Mouse (Mus musculus): ENCODE measurements at regions not wholly inside any gene's neighbourhood (a gene's known extent, or its start where the extent isn't known, plus 50 kb on each side); places are given as distances from the start of the nearest gene placed in this dataset.

DNA sequence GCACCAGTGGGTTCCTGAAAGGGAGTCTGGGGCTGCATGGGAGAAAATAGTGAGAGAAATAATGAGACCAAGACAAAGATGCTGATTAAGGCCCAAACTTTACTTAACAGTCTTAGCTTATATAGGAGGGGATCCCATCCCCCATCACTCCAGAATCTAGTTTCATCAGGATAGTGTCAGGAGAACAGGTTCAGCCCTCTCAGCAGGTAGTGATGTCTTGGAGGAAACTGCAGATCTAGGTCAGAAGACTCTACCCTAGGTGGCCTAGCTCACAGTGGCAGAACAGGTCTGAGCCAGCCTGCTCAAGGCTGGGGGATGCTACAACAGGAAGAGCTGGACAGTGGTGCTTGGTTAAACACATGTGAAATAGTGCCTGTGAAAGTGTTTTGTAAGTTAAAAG lies 204.6 kb upstream of the Ngly1 start:
- TF ChIP-seq GATA1 (IDR thresholded peaks at IDR 0.05; ENCODE audit: borderline replicate concordance, low read length) (no peak), FLI1 (IDR thresholded peaks at IDR 0.05; ENCODE audit: low read length) (no peak)
